Mouse (Mus musculus) myocyte (in vitro differentiated cells): ENCODE measurements at regions not wholly inside any gene's neighbourhood (a gene's known extent, or its start where the extent isn't known, plus 50 kb on each side); places are given as distances from the start of the nearest gene placed in this dataset.

Source experiments
- CEBPB ChIP-seq: IDR thresholded peaks from 2 replicates; pipeline ENCODE4 v1.6.1; 2011; ENCODE audit warnings: mild to moderate bottlenecking, moderate library complexity; ENCODE audit not compliant: poor library complexity, insufficient read depth, severe bottlenecking
- MAX ChIP-seq: IDR thresholded peaks from one replicate; pipeline ENCODE4 v1.6.1; 2011; ENCODE audit warnings: low read depth, mild to moderate bottlenecking, control low read depth
- MYOD1 ChIP-seq, 3 experiments: IDR thresholded peaks; one replicate each; pipeline ENCODE4 v1.6.1; 2011; ENCODE audit warnings: control low read depth in 2 of 3, low read depth in 2 of 3, mild to moderate bottlenecking in 2 of 3, moderate library complexity in 1 of 3; ENCODE audit not compliant: insufficient read length in 2 of 3, control insufficient read depth in 1 of 3
- MYOG ChIP-seq, 3 experiments: IDR thresholded peaks; one replicate each; pipeline ENCODE4 v1.6.1; 2011; ENCODE audit warnings: control low read depth in 2 of 3, low read depth in 2 of 3, mild to moderate bottlenecking in 2 of 3; ENCODE audit not compliant: insufficient read length in 2 of 3, control insufficient read depth in 1 of 3, insufficient read depth in 1 of 3
- POLR2A ChIP-seq: IDR thresholded peaks from one replicate; pipeline ENCODE4 v1.6.1; 2011; ENCODE audit warnings: low read depth, mild to moderate bottlenecking, control low read depth, moderate library complexity; ENCODE audit not compliant: insufficient read length
- POLR2AphosphoS2 ChIP-seq: IDR thresholded peaks from one replicate; pipeline ENCODE4 v1.6.1; 2011; ENCODE audit warnings: low read depth, control low read depth; ENCODE audit not compliant: insufficient read length
- REST ChIP-seq: IDR thresholded peaks from one replicate; pipeline ENCODE4 v1.6.1; 2011; ENCODE audit warnings: mild to moderate bottlenecking, control low read depth, moderate library complexity; ENCODE audit not compliant: insufficient read depth, insufficient read length
- SRF ChIP-seq: IDR thresholded peaks from one replicate; pipeline ENCODE4 v1.6.1; 2011; ENCODE audit warnings: low read depth; ENCODE audit not compliant: control insufficient read depth, insufficient read length
- USF1 ChIP-seq: IDR thresholded peaks from one replicate; pipeline ENCODE4 v1.6.1; 2011; ENCODE audit warnings: low read depth, mild to moderate bottlenecking, control low read depth, moderate library complexity

DNA sequence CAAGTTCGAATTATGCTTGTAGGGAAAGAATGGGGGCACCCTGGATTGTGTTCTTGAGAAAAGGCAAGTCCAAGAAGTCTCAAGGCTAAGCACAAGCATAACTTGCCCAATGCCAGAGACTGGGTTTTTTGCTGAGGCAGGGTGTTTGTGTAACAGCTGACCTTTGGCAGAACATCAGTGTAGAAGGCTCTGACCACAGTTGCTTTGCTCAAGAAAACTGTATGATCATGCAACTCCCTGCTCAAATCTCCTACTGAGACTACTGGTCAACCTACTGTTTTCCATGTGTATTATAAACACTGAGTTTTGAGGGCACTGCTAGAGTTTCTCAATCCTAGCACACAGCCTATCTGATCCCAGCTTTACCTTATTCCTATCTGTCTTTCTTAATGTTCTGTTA is 61.4 kb upstream of the Itga4 start:
- TF ChIP-seq MYOD1 (IDR thresholded peaks at IDR 0.05; ENCODE audit: control insufficient read depth in 1 of 3, insufficient read length in 2 of 3, low read depth in 2 of 3), result no peak
- no peak for TF ChIP-seq POLR2AphosphoS2
- no peak for TF ChIP-seq POLR2A
- no peak for TF ChIP-seq USF1
- no peak for TF ChIP-seq MAX
- no peak for TF ChIP-seq REST
- no peak for TF ChIP-seq MYOG (IDR thresholded peaks at IDR 0.05; ENCODE audit: control insufficient read depth in 1 of 3, insufficient read depth in 1 of 3, insufficient read length in 2 of 3, low read depth in 2 of 3)
- no peak for TF ChIP-seq CEBPB
- TF ChIP-seq SRF, result no peak
